Mouse (Mus musculus): ENCODE results near the gene Inpp5k. TPM values are rescaled to one million over a fixed set of nuclear protein-coding genes. Genes with fewer than 3 reads are reported as not detected.

Gene Inpp5k
- total and polyA plus RNA-seq, 3 experiments, result 31.2 to 41.9 (median 35.6) TPM

DNA sequence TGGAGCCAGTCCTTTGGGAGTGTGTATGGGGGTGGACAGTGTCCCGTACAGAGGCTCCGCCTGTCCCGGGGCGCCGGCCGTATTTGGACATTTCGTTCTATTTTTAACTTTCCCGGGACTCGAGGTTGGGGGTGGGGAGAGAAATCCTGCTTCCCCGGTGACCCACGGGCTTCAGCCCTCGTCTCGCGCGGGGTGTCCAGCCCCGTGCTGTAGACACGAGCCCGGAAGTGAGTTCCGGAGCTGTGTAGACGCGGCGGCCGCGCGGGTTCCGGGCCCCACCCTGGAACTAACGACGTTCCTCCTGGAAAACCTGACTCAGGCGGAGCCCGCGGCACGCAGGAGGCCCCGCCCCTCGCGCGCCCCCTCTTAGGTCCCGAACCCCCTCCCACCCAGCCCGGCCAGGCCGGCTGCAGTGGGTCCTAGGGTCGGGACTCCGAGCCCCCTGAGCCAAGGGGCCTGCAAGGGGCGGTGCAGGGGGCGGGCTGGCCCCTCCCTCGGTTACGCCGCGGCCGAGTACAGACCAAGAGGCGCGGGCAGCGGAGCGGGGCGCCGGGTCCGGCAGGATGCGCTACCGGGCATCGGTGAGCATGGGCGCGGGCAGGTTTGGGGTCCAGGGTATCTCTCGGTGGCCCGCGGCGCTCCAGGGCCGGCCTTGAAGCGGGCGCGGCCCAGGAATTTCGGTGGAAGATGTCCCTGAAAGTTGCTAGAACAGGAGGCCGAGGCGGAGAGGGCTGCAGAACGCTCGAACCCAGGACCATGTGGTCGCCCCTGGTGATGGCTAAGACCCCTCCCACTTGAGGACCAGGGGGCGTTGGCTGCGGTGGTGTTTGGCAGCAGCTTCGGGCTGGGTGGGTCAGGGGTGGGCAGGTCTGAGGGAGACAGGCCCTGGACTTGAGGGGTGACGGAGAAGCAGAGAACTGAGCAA lies 25.1 kb downstream of the Inpp5k start (continued):
- TF ChIP-seq IRF4 (IDR thresholded peaks at IDR 0.05; ENCODE audit: low read depth, low read length), result peak; percentile 1

DNA sequence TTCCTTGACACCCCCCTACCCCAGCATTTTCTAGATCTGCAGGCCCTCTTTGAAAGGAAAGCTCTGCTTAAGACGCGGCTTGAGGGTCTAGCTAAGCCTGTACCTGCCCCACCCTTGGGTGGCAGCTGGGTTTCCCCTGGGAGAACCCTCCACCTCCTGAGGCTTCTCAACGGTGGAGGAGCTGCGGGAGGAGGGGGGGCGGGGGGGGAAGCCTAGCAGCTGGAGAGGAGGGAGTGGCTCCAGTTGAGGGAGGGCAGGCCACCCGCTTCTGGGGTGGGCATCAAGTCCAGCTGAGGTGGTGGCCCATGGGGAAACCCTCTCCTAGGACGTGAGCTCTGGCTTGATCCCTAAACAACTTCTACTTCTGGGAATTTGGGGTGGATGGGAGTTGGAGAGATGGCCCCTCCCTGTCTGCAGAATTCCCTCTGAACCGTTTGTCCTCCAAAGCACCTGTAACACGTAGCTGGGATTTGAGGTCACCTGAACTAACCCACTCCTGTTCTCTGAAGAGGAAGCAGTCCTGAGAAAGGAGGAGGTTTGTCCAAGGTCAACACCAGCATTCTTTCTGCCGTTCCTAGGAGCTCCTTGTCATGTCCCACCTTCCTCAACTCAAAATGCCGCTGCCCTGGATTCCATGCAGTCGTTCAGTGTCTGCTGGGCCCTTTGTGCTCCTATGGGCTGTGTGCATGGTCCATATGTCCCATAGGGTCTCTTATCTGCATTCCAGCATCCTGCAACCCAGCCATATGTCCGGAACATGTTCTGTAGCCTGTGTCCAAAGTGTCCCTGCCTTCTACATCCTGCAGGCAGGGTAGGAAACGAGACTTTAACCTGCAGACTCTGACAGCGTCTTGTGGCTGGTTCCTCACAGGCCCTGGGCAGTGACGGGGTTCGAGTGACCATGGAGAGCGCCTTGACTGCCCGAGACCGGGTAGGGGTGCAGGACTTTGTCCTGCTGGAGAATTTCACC lies 26.1 kb downstream of the Inpp5k start:
- dilution Hi-C loops (cut with MboI; ENCODE audit: extremely low pct_ligation_motif_present, extremely low pct_unique_long_range_greater_than_20kb, low sequenced_read_pairs), result no loop called here
- Histone ChIP-seq H3K4me1 (ENCODE audit: control insufficient read depth in 1 of 2, insufficient read depth in 2 of 2) (peaks cover 3 to 49% of the 10 kb centered on the region in 2 experiments; a peak in 3 of 4 replicates), H3K36me3 (replicated peaks in 1 of 2; ENCODE audit: control insufficient read depth in 1 of 2, insufficient read depth in 1 of 2, low read length in 1 of 2) (peaks cover 44 to 51% of the 10 kb centered on the region in 2 experiments), H3K4me2 (ENCODE audit: insufficient read depth, low read depth, poor library complexity, severe bottlenecking) (peak overlapping the region; percentile 90), H3K9ac (ENCODE audit: insufficient read depth, low read depth) (peak overlapping the region; percentile 86), H3K4me3 (replicated peaks in 1 of 3; ENCODE audit: low read depth in 2 of 3, low read length in 2 of 3, poor library complexity in 1 of 3) (peak overlapping the region; percentile 62 to 73 (median 71)), H3K9me3 (replicated peaks; ENCODE audit: low read length) (no peaks in the 10 kb centered on the region), H3K27me3 (replicated peaks) (no peaks in the 10 kb centered on the region), H3K79me2 (replicated peaks; ENCODE audit: control insufficient read depth, extremely low read depth, insufficient read depth, poor library complexity, severe bottlenecking) (peaks cover 27% of the 10 kb centered on the region), H3K27ac (ENCODE audit: insufficient read depth, low read depth) (peak overlapping the region; percentile 98; the same call in 1 of the 2 replicates)
- DNase-seq (ENCODE audit: extremely low read depth), result peak; percentile 41
- in situ Hi-C loops (cut with MboI; ENCODE audit: low pct_ligation_motif_present, low pct_unique_long_range_greater_than_20kb, low sequenced_read_pairs), result no loop called here
- TF ChIP-seq ZC3H11A (IDR thresholded peaks at IDR 0.05; ENCODE audit: low read depth, low read length) (no peak), NELFE (IDR thresholded peaks at IDR 0.05; ENCODE audit: low read depth, low read length) (no peak), MAX (IDR thresholded peaks at IDR 0.05; ENCODE audit: low read length) (no peak), MAZ (IDR thresholded peaks at IDR 0.05; ENCODE audit: low read depth, low read length) (no peak), MYC (IDR thresholded peaks at IDR 0.05; ENCODE audit: low read depth, low read length) (no peak), POLR2AphosphoS2 (IDR thresholded peaks at IDR 0.05; ENCODE audit: low read depth, low read length) (no peak), ETS1 (conservative IDR thresholded peaks at IDR 0.05; ENCODE audit: low read depth, low read length) (0 out of 2 replicates have a peak, but pooled peaks have one; percentile 13), UBTF (IDR thresholded peaks at IDR 0.05; ENCODE audit: low read depth, low read length) (no peak), ELF1 (IDR thresholded peaks at IDR 0.05; ENCODE audit: low read depth, low read length) (no peak), JUN (IDR thresholded peaks at IDR 0.05; ENCODE audit: insufficient read depth, low read depth, low read length) (no peak), HCFC1 (IDR thresholded peaks at IDR 0.05; ENCODE audit: low read depth, low read length) (no peak), RCOR1 (conservative IDR thresholded peaks at IDR 0.05; ENCODE audit: low read depth, low read length) (no peak), IRF4 (IDR thresholded peaks at IDR 0.05; ENCODE audit: low read depth, low read length) (peak; percentile 4; the same call in 1 of the 2 replicates), ZNF384 (IDR thresholded peaks at IDR 0.05; ENCODE audit: low read depth, low read length) (no peak), MXI1 (IDR thresholded peaks at IDR 0.05; ENCODE audit: low read depth, low read length) (0 out of 2 replicates have a peak, but pooled peaks have one; percentile 25), PAX5 (IDR thresholded peaks at IDR 0.05; ENCODE audit: low read length) (no peak)

Data from CH12.LX (cell line).